Mouse (Mus musculus) macrophage (primary cell): ENCODE data around the gene Alad. TPM values are rescaled to one million over a fixed set of nuclear protein-coding genes. Genes with fewer than 3 reads are reported as not detected.

Experiments
- H3K27ac ChIP-seq: fragments of 350-480 bp; formaldehyde crosslinking; 2 replicates; pipeline ENCODE4 v1.9.0; 2021
- H3K36me3 ChIP-seq: fragments of 350-480 bp; formaldehyde crosslinking; 2 replicates; pipeline ENCODE4 v1.9.0; 2021; ENCODE audit errors: inconsistent target
- H3K4me3 ChIP-seq: fragments of 350-480 bp; formaldehyde crosslinking; 2 replicates; pipeline ENCODE4 v1.9.0; 2021; ENCODE audit errors: inconsistent target
- H3K79me2 ChIP-seq: fragments of 350-480 bp; formaldehyde crosslinking; 2 replicates; pipeline ENCODE4 v1.9.0; 2021; ENCODE audit errors: inconsistent target
- WGBS: methylation state at CpG from one replicate; pipeline ENCODE4 v1.1.7; 2026; ENCODE audit warnings: inconsistent platforms; ENCODE audit not compliant: missing documents; 5-methylcytosine and 5-hydroxymethylcytosine counted together
- polyA plus RNA-seq: library from polyadenylated mRNA; stranded (reverse); fragments of 250-400 nt; gene quantifications from 3 replicates; pipeline ENCODE4 v1.2.4, GENCODE M21; 2018; ENCODE audit warnings: inconsistent platforms
- total RNA-seq, 78 experiments: library from RNA; depleted of rRNA; stranded (reverse); fragments of 250-400 nt; gene quantifications; 1 replicate in 9 of 78; 2 replicates in 24 of 78; 3 replicates in 43 of 78; 4 replicates in 2 of 78; pipeline ENCODE4 v1.2.4; 2018; ENCODE audit warnings: inconsistent platforms in 56 of 78

The Alad gene
- 1 to 10 TPM in 19 of 26 experiments, under 1 TPM in 7; 0.37 to 7.4 (median 2.8) TPM for total RNA-seq (2018; cell fraction: chromatin; rRNA removed)
- total RNA-seq (2018; cell fraction: cytosol; rRNA removed), result 10 to 100 TPM in 11 of 26 experiments, 1 to 10 TPM in 15; 6.3 to 12.1 (median 9.3) TPM
- total RNA-seq (2018; cell fraction: nucleus; rRNA removed), result 10 to 100 TPM in 1 of 26 experiments, 1 to 10 TPM in 24, under 1 TPM in 1; 0.79 to 13.2 (median 3.5) TPM
- polyA plus RNA-seq, result 5.7 to 18.2 TPM (median 8.2 TPM) in 3 replicates

DNA sequence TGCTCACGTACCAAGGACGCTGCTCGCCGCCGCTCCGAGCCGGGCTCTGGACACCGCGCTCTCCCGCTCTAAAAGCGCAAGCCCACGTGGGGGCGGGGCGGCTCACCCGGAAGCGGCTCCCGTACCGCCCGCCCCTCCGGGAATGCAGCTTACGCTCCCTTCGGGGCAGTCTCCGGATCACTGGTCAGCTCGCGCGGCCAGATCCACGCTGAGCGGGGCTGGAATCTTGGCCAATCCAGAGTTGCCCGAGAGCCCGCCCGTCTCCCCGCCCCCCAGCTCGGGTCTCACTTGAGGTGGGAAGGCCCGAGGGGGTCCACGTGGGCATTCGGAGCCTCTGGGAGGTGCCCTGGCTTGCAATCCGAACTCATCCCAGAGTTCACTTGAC, at the start of gene Alad:
Gene Alad, minus strand, starts transcription at position 70 of the 385 bp plus-strand sequence.
- Histone ChIP-seq H3K36me3 (no peaks in the 10 kb centered on the region), H3K79me2 (peaks cover 10% of the 10 kb centered on the region; the same call in 1 of the 2 replicates), H3K4me3 (peak within 1 kb of the TSS; percentile 71), H3K27ac (peak within 1 kb of the TSS; percentile 32; the same call in 1 of the 2 replicates)
- under 1% methylated on average over 37 of the region's 37 CpGs for WGBS

DNA sequence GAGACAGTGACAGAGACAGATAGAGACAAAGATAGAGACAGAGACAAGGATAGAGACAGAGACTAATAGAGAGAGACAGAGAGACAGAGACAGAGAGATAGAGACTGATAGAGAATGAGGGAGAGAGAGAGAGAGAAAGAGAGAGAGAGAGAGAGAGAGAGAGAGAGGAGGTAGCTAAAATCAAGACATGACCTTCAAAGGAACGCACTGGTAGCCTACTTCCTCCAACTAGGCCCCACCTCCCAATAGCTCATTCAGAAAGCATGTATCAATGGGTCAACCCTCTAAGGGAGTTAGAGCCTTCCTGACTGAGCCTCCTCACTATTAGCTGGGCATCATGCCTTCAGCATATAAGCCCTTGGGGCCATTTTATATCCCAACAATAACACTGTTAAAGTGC, 48.6 kb upstream of the Alad start:
- H3K27ac ChIP-seq, result no peak overlapping the region
- H3K79me2 ChIP-seq, result no peaks in the 10 kb centered on the region
- no peak overlapping the region for H3K4me3 ChIP-seq
- H3K36me3 ChIP-seq, result no peaks in the 10 kb centered on the region
- 80% methylated on average over 1 of the region's 1 CpGs for WGBS

DNA sequence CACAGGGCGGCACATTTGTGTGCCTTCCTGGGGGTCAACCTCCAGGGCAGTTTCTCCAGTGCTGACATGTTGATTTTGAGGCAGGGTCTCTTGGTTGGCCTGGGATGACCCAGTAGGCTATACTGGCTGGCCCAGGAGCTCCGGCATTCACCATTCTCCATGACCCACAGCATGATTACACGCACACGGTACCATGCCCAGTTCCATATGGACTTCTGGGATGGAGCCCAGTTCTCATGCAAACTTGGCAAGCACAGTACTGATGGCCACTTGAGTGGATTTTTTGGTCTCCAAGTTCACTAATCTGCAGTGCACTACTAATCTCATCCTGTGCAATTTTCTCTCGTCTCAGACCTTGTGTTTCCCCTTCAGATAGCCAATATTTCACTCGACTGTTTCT, 48.0 kb upstream of the Alad start:
- no peaks in the 10 kb centered on the region for H3K79me2 ChIP-seq
- no peak overlapping the region for H3K4me3 ChIP-seq
- no peak overlapping the region for H3K27ac ChIP-seq
- H3K36me3 ChIP-seq, result no peaks in the 10 kb centered on the region
- WGBS, result 92% methylated on average over 6 of the region's 6 CpGs

DNA sequence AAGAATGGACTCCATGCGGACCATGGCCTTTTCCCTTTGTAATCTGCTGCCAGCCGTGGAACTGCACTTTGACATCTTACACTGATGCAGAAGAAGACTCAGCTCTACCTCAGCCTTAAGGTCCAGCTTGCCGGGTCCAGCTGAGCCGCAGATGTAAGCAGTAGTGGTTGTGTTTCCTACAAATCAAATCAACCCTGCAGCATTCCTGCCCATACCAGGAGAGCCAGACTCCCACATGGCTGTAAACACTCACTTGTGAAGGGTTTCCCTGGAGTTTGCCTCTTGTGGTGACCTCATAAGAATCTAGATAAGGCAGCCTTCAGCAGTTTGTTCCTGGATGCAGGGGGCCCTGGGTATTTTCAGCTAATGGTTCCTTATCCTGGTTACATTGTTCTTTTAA, 46.8 kb upstream of the Alad start:
- H3K36me3 ChIP-seq, result no peaks in the 10 kb centered on the region
- H3K27ac ChIP-seq, result no peak overlapping the region
- 92% methylated on average over 4 of the region's 4 CpGs for WGBS
- no peaks in the 10 kb centered on the region for H3K79me2 ChIP-seq
- no peak overlapping the region for H3K4me3 ChIP-seq

DNA sequence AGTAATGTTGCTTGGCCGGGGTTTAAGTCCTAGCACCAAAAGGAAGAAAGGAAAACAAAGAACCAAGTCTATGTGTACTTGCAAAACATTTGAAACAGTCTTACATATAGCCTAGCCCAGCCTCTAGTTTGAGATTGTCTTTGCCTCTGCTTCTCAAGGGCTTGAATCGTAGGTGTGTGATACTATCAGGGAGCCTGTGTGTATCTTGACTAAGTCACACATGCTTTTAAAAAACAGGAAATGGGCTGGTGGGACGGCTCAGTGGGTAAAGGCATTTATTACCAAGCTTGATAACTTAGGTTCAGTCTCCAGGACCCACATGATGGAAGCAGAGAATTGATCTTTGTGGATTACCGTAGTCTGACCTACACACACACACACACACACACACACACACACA, 42.3 kb upstream of the Alad start:
- Histone ChIP-seq H3K27ac (no peak overlapping the region), H3K4me3 (no peak overlapping the region), H3K79me2 (no peaks in the 10 kb centered on the region), H3K36me3 (no peaks in the 10 kb centered on the region)
- 46% methylated on average over 3 of the region's 4 CpGs for WGBS

DNA sequence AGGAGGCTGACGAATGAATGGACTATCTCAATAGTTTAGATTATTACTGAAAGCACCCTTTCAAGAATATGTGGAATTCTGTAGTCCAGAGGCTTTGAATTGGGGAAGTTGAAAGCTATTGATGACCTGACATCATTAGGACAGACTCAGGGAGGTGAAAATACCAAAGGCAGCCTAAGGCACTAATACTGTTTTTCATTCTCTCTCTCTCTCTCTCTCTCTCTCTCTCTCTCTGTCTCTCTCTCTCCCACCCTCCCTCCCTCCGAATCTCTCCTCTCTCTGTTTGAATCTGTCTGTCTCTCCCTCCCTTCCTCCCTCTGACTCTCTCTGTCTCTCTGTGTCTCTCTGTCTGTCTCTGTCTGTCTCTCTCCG, 41.9 kb upstream of the Alad start:
- Histone ChIP-seq H3K79me2 (no peaks in the 10 kb centered on the region), H3K36me3 (no peaks in the 10 kb centered on the region), H3K4me3 (no peak overlapping the region), H3K27ac (no peak overlapping the region)
- 47% methylated on average over 2 of the region's 3 CpGs for WGBS

DNA sequence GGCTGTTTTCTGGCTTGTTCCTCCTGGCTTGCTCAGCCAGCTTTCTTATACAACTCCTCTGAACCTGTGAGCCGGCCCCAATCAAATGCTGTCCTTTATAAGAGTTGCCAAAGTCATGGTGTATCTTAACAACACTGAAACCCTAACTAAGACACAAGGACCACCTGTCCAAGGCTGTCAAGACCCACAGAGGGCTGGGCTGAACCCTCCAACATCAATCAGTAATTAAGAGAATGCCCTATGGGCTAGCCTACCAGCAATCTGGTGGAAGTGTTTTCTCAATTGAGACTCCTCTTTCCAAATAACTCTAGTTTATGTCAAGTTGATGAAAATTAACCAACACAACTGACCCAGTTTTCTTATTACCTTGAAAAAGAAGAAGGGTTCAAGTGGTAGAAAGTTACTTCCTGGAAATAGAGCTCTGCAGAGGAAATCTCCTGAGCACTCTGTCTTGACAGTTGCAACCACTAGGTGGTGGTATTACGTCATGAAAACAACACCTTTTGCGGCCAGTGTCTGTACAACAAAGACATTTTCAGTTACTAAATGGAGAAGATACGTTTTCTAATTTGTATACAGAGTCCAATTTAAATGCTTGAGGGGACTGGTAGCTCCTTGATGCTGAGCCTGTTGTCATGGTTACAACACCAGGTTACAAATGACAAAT, 41.4 kb upstream of the Alad start:
- no peaks in the 10 kb centered on the region for H3K79me2 ChIP-seq
- H3K27ac ChIP-seq, result no peak overlapping the region
- H3K4me3 ChIP-seq, result no peak overlapping the region
- no peaks in the 10 kb centered on the region for H3K36me3 ChIP-seq
- WGBS, result 25% methylated on average over 4 of the region's 4 CpGs

DNA sequence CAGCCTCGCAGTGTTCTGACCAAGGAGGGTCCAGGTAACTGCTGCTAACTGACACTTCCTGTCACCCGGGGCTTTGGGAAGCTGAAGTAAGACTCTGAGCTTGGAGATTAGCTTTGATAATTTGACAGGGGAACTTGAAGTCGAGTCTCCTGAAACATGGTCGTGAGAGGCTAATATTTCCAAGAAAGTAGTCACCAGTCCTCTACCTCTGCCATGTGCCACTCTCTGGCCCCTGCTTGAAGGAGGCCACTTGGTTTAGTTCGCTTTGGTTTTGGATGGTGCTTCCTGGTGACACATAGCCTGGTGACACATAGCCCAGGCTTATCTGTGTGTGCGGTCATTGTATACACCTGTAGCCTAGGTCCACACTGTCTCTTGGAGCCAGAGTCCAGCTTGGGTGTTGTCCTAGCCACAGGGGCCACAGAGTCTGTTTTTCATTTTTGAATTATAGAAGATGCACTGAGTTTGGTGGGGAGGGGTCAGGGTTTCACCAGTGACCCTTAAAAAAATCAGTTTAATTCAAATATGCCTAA, 40.1 kb upstream of the Alad start, which contains the start of gene Rgs3:
Gene Rgs3, plus strand, starts transcription at position 51 of the 533 bp plus-strand sequence.
- Histone ChIP-seq H3K27ac (no peak within 1 kb of the TSS), H3K79me2 (no peaks in the 10 kb centered on the region), H3K36me3 (no peaks in the 10 kb centered on the region), H3K4me3 (no peak within 1 kb of the TSS)
- 25% methylated on average over 6 of the region's 6 CpGs for WGBS

DNA sequence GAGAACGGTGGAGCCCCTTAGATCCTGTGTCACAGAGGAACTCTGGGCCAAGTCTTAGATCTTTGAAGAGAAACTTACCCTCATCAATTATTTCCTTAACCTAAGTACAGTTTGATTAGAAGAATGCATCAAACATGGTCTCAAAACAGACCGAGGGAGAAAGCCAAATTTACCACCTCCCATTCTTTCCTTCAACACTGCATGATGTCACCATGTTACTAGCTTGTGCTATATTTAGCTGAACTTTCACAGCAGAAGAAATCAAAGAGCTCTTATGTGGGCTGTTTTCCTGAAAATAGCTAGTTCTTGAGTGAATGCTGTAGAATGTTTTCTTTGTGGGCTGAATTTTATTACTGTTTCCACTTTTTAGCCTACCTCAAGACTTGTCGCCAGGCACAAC, 37.7 kb upstream of the Alad start:
- WGBS, result 56% methylated on average over 3 of the region's 3 CpGs
- Histone ChIP-seq H3K27ac (no peak overlapping the region), H3K4me3 (no peak overlapping the region), H3K79me2 (no peaks in the 10 kb centered on the region), H3K36me3 (no peaks in the 10 kb centered on the region)

DNA sequence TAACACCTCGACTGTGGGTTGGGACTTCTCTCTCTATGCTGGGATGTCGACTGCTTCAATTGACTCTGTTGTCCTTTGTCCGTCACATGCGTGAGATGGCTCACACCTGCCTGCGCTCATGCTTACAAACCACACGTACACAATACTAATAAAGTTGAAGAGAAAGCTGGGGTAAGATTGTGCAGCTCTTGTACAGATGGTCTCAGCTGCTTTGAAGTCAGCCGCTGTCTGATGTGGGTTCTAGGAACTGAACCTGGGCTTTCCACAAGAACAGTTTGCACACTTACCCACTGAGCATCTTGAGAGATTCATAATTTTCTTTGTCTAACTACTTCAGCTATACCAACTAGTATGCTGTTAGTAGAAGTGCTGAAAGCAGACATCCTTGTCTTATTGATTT, 32.2 kb upstream of the Alad start:
- Histone ChIP-seq H3K36me3 (no peaks in the 10 kb centered on the region), H3K4me3 (no peak overlapping the region), H3K27ac (no peak overlapping the region), H3K79me2 (no peaks in the 10 kb centered on the region)
- 99% methylated on average over 7 of the region's 7 CpGs for WGBS

DNA sequence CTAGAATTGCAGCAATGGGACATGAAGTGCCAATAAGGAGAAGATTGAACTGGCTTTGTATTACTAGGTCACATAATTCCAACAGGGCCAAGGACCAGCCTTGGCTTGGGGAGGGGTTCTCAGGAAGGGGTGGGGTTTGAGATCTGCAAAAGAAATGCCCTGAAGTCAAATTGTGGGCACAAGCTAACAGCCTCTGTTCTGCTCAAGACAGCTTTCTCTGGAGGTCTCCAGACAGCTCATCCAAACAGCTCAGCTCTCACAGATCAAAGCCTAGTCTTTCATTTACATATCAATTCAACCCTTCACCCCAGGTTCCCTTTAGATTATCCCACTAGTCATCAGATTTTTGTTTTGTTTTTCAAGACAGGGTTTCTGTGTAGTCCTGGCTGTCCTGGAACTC, 25.1 kb upstream of the Alad start:
- no peak overlapping the region for H3K27ac ChIP-seq
- H3K79me2 ChIP-seq, result no peaks in the 10 kb centered on the region
- H3K4me3 ChIP-seq, result no peak overlapping the region
- H3K36me3 ChIP-seq, result no peaks in the 10 kb centered on the region

DNA sequence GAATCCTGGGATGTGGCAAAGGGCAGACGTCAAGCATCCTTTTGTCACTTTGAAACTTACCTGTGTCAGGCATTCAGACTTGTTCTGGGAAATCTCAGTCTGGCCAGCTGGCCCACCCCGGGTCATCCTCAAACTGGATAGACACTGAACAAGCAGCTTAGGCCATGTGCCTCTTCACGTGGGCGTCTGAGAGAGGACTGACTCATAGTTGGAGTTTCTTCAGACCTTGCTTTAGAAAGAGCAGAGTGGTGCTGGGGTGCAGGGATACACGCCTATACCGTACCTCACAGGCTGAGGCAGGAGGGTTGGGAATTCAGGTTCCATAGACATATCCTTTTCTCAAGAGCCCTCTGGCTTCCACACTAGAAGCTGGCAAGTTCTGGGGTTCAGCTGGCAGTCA, 24.1 kb upstream of the Alad start:
- Histone ChIP-seq H3K79me2 (no peaks in the 10 kb centered on the region), H3K27ac (no peak overlapping the region), H3K4me3 (no peak overlapping the region), H3K36me3 (no peaks in the 10 kb centered on the region)
- 98% methylated on average over 6 of the region's 6 CpGs for WGBS

DNA sequence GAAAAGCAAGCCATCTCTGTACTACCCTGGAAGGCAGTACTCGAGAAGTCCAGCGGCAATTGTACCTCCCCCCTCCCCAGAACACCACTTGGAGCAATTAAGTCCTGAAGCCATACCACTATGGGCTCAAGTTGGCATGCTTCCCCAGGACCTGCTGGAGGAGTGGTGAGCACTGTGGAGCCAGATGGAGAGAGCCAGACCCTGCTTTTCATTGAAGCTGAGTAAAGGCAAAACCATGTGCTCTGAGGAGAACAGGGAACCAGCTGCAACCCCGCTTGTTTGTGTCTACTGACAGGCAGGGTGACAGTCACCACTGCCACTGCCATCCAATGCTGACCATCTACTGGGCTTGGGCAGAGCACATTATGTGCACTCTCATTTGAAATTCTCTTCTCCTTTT, 22.1 kb upstream of the Alad start:
- Histone ChIP-seq H3K4me3 (no peak overlapping the region), H3K27ac (no peak overlapping the region), H3K36me3 (no peaks in the 10 kb centered on the region), H3K79me2 (no peaks in the 10 kb centered on the region)
- WGBS, result 95% methylated on average over 3 of the region's 3 CpGs

DNA sequence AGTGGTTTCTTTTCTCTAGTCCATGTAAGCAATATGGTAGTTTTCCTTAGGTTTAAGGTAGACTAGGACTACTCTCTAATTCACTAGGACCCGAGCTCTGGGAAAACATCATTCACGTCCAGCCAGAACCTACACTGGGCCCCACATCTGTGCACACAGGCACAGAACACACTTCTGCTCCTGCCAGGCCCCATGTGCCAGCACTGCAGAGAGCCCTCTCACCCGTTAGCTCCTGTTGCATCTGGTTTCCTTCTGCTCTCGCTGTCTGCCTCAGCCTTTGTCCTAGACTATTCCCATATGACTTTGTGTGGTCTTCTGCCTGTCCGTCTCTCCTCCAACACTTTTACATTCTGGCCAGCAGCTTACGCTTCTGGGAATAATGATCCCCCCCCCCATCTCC, 14.0 kb upstream of the Alad start:
- no peaks in the 10 kb centered on the region for H3K36me3 ChIP-seq
- H3K79me2 ChIP-seq, result no peaks in the 10 kb centered on the region
- H3K4me3 ChIP-seq, result no peak overlapping the region
- no peak overlapping the region for H3K27ac ChIP-seq
- 92% methylated on average over 6 of the region's 6 CpGs for WGBS

DNA sequence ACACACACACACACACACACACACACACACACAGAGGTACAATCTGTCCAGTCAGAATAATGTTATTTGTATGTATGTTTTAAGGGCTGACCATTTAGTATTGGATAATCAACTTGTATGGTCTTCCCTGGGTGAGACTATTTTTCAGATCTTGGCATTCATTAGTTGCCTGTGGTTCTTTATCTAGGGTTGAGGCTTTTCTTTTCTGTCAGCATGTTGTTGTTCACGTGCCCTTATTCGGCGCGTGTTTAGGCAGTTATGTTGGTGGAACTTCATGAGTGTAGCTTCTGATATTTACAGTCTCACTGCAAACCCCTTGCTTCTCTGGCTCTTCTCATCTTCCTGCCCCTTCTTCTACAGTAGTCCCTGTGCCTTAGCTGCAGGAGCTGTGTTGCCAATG, 7.9 kb upstream of the Alad start:
- Histone ChIP-seq H3K27ac (no peak overlapping the region), H3K79me2 (peaks cover 10% of the 10 kb centered on the region; the same call in 1 of the 2 replicates), H3K4me3 (no peak overlapping the region), H3K36me3 (no peaks in the 10 kb centered on the region)
- WGBS, result 68% methylated on average over 4 of the region's 4 CpGs
